Mouse (Mus musculus) cerebellum, postnatal 25 days (tissue): ENCODE results near the gene Arhgap25.
A peak's percentile ranks its signal among the peaks of the same experiment; 100 is the strongest.
"Not testable (repeated sequence)": the region's sequence is repeated elsewhere in the genome, so short reads cannot be mapped to it uniquely, and the experiment has no call there.

Experiments used
- DNase-seq, 2 experiments: peaks; one replicate each; pipeline ENCODE4 v3.0.0; 2021; ENCODE audit warnings: mixed read lengths in 2 of 2

Gene Arhgap25

DNA sequence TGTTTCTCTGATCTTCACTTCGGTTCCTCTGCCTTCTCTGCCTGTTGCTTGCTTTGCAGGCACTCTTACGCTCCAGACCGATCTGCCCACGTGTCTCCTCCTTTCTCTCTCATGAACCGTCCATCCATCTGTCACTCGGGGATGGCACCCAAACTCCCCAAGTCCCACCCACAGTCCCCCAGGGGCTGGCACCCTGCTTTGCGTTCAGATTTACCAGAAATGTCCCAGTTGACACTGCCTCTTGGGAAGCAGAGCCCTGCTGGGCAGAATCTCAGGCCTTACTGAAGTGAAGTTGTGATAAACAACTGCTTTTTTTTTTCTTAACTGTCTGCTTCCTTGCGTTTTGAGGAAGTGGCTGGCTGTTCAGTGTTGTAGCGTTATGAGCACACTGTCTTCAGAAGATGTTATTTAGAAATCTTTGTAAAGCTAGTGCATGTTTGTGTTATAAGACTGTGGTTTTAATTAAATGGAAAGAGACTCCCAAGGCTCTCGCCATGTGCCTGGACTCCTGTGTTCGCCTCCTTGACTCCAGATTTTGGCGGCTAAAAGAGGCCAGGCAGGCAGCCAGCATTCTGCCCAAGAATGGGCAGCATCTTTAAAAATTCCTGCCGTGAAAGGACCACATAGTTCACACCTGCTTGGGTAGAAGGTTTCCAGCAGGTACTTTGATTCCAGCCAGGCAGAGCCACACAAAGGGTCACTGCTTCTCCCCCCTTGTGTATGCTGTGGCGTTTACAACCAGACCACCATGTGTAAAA is at the start of gene Arhgap25:
Gene Arhgap25, minus strand, starts transcription at position 307 of the 758 bp plus-strand sequence.
- DNase-seq: peak in 1 of 2 experiments; percentile 42

DNA sequence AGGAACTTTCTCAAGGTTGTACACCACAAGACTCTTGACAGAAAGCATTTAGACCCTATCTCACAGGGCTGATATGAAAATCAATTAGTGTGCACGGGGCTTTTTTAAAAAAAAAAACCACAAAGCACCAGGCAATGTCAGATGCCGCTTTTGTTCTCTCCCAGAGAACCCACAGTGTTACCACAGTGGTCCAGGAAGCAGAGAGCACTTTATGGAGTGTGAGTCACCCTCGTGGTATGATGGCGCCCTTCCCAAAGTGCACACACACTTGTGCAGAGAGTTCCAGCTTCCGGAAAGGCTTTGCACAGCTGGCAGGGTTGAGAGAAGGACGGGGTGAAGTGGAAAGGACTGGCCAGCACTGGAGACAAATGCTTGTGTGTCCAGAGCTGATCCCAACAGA is 49.4 kb upstream of the Arhgap25 start:
- DNase-seq: no peak

DNA sequence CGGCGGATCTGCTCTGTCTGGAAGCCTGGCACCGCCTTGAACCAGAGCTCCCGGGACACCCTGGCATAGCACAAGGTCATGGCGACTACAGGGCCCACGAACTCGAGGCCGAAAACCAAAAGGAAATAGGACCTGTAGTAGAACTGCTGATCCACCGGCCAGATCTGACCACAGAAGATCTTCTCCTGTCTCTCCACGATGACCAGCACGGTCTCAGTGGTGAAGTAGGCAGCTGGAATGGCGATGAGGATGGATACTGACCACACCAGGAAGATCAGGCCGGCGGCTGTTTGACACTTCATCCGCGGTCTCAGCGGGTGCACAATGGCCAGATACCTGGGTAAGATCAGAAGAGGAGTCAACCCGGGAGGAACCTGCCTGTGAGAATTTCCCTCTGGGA is 48.5 kb upstream of the Arhgap25 start:
- no peak for DNase-seq

DNA sequence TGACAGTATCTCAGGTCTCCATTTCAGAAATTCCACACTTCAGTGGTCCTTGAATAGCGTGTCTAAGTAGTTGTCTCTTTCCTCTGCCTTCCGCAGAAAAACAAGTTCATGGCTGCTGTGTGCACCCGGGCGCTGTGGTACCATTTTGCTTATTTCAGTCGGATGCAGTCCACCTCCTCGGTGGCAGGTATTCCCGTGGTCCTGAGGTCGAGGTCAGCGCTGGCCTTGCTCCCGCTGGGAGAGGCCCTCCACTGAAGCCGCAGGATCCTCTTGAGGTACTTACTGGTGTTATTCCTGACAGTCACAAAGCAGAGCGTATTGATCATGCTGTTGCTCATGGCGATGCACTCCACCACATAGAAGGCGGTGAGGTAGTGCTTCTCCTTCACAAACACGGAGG is 48.0 kb upstream of the Arhgap25 start:
- no peak for DNase-seq

DNA sequence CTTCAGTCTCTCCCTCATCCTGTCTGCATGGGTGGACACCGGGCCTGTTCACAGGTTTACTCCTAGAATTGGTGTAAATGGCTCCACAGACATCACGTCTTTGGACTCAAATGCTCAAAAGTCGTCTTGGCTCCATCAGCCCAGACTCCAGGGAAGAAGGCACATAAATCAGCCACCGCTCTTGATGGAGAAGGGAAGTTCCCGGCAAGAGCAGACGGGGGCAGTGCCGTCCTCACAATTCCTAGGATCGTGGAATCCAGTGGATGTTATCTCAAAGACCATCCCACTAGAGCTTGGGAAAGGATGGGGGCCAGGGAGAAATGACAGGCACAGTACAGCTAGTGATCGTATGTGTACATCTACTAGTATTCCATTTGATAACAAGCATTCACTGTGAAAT is 45.2 kb upstream of the Arhgap25 start:
- DNase-seq: peak in 1 of 2 experiments; percentile 19

DNA sequence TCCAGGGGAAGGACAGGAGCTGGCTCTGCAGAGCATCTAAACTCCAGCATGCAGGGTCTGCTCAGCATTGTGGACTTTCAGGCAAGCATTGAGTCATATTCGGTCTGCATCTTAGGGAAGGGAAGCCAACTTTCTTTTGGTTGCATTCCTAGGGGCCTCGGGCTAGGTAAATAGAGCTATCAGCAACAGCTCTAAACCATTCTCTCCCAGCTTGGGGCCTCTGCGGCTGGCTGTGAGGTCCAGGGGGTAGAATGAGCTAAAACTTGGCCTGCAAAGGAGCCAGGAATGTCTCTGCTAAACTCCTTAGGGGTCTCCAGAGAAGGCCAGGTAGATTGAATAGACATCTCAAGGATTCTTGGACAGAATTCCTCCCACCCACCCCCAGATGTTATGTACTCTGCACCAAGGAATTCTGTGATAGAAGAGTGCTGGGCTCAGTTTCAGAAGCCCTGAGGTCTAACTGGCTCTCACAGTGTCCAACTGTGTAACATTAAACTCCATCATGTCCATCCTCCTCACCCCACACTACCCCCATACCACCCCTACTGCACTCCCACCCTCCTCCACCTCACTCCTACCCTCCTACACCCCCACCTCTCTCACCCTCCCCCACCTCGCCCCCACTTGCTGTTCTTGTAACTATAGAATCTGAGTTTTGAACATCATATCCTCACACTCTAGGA is 43.7 kb upstream of the Arhgap25 start:
- no peak for DNase-seq

DNA sequence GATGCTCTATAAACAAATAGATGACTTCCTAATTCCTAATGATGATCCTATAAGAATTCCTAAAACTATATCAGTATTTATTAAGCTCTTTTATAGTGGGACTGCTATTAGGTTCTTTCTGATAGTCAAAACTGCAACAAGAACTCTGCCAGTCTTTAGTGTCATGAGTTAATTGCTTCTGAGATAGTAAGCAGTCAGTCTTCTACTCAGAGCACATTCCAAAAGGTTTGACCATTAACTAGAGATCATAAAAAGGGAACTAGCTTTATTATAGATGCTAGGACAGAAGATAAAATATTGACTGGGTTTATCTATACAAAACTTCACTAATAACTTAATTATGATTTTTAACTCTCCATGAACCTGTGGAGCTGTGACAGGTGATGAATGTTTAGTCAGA is 38.8 kb upstream of the Arhgap25 start:
- not testable (repeated sequence) for DNase-seq

DNA sequence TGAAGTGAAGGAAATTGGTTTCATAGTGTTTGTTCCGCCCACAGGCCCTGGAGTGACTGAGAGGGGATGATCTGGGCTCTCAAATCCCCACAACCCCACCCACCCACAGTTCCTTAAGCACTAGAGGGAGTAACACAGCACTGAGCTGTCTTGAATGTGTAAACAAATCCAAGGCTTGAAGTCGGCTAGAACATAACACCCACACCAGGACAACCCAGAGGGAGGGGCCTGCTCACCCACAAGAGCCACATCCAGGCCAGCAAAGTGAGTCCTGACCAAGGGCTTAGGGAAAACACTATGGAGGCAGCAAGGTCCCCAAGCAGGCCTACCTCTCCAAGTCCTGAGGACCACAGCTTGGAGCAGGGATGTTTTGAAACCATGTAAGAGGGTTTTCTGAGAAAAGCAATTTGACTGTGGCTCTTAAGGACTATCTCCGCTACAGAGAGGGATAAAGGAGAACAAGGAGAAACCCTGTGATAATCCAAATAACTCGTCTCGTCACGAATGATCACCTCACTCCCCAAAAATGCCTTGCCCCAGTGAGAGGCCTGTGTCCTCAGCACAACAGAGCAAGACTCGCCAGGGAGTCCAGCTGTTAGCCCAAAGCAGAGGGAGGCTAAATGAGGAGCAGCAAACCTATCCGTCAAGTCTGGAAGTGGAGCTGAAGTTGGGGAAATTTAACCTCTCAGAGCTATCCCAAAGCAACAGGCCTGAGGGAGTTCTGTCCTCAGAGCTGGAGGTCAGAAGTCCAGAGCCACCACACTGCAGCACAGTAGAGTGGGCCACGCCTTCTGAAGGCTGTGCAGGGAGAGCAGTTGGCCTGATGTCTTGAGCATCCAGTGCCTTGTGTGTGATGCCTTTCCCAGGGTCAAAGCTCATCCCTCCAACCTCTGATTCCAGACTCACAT is 34.9 kb upstream of the Arhgap25 start:
- DNase-seq: no peak

DNA sequence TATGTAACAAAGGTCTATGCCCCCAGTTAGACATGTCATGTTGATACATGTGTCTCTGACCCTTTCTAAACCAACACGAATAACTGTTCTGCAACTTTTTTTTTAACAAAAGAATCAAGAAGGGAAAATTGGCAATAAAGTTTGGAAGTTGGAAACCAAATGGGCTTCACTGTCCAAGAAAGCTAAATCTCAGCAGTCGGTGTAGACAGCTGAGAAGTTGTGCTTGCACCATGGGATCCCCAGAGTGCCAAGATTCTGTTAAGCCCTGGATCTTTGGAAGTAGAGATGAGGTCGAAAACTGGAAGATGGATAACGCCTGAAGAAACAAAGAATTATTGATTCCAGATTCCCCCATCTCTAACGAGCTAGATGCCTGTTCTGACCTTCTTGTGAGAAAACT is 32.1 kb upstream of the Arhgap25 start:
- no peak for DNase-seq

DNA sequence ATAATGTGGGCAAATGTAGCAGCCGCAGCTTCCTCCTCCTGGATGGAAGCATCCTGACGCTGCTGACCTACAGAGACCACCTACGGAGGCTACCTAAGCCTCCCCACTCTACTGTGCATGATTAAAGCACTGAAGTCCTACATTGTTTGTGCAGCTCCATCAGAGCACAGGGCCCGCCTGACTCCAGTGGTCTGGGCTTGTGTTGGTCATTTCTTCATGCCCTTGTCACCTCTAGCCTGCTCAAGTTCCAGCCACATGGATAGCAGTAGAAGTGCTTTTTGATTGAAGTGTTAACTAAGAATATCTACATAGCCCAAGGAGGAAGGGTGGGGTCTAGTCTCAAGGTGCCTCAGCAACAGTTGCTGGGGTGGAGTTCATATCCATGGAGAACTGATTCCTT is 31.3 kb upstream of the Arhgap25 start:
- no peak for DNase-seq

DNA sequence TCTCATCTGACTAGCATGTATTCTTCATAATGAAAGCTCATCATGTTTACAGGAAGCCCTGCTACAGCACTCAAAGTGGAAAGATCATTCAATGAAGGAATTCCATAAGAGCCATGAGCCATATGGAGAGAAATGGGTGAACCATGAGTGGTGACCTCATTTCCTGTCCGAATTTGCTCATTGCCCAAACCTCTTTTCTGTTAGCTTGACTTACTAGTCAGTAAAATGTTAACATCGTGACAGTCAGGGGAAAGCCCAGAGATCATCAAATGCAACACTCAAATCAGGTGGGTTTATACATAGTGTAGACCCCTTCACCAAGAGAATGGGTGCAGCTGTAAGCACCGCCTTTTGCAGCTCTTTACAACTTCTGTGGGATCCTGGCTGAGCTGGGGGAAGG is 20.7 kb upstream of the Arhgap25 start:
- no peak for DNase-seq

DNA sequence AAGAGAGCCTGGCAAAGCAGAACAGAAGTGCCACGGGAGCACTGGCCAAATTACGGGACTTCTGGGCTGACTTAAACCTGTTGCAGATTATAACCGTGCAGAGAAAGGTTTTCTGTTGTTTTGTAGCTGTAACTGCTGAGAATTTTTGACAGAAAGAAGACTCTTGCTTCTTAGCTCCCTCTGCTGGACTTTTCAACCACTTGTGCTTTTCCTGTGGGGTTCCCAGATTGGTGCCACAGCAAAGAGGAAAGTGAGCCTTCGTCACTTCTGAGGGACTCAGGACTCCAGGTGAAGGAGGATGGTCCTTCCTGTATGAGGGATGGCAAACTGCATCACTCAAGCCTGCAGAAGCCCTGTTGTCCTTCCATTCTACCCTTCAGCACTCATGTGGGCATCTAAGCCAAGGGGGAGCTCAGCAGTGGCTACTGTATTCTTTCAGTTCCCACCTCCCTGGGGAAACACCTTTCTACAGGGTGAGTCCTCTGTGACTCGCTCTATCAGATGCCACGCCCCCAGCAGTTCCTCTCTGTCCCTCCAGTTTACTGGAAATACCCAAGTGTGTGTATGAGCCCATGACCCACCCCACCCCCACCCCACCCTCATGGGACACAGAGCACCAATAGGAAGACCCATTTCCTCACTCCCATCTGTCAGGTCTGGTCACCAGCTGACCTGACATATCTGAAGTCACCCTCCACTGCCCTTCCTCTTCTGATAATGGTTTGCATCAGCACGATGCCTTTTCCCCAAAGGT is 19.2 kb upstream of the Arhgap25 start:
- DNase-seq: no peak

DNA sequence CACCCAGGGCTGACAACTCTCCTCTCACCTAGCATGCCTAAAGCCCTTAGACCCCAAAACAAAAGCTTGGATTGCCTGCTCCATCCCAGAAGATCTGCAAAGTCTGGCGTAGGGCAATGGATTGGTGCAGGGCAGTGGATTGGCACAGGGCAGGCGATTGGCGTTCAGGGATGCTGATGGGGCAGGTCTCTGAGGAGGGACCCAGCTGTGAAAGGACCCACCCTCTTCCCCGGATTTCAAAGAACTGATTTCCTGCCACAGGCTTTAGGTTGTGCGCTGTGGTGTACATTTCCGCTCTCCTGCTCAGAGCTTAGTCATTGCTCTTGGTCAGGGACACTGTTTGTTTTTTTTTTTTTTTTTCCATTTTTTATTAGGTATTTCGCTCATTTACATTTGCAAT is 14.8 kb upstream of the Arhgap25 start:
- DNase-seq: no peak

DNA sequence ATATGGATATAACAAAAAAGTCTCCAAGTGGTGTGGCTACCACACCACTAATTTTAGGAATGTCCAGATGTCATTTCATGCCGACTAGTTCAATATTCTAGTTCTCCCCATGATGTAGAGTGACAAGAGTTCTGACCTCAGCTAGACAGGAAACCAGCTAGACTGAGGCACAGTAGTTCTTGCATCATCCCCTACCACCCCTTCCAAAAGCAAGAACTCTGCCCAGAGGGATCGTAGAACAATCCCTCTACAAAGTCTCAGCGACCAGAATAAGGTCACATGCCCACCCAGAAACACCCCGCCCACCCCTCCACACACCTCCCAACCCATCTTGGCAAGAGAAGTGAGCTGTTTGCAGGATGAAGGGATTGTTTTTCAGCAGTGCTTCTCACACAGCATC is 14.4 kb upstream of the Arhgap25 start:
- no peak for DNase-seq

DNA sequence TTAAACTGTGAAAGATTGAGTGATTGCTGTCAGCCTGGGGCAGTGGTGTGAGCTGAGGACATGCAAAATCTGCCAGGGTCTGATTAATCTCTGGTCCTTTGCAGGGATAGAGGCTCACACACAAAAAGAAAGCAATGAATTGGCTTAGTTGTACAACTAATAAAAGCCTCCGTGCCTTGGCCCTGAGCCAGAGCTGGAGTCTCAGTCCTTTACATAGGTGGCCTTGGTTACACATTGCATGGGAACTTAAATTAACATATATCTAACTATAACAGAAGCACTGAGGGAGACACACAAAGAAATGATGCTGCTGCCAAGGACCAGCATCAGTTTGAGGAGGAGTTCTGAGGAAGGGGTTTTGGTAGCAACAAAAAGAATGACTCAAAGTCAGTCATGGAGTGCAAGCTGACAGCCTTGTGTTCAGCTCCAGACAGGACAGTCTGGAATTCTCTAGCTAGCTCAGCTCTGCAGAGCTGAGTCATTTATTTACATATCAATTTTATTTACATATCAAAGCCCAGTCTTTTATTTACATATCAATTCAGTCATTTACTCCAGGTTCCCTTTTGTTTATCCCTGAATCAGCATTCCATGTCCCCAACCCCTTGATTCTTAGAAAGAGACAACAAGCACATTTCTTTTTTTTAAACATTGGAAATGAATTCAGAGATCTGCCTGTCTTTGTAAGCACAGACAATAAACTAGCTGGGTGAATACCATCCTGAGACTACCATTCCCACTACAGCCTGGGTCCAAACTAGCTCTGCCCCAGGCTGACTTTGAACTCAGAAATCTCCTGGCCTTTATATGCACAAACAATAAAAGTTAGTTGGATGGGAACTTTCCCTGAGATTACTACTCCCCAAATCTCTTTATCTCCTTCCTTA is 12.5 kb upstream of the Arhgap25 start:
- DNase-seq: peak in 1 of 2 experiments; percentile 12

DNA sequence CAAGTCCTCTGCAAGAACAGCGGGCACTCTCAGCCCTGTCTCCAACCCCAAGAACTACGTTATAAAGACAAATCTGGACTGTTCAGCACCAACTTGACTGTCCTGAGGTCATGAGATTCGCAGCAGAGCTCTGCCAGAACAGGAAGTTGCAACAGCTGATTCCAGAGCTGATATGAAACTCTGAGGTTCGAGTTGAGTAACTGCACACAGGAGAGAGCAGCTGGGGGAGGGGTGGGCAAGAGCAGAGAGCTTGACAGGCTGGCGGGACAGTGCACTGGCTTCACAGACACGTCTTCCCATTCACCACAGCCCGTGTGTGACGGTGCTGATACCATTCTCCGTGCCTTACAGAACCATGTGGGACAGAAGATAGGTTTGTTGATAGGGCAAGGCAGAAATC is 9.0 kb upstream of the Arhgap25 start:
- DNase-seq: no peak

DNA sequence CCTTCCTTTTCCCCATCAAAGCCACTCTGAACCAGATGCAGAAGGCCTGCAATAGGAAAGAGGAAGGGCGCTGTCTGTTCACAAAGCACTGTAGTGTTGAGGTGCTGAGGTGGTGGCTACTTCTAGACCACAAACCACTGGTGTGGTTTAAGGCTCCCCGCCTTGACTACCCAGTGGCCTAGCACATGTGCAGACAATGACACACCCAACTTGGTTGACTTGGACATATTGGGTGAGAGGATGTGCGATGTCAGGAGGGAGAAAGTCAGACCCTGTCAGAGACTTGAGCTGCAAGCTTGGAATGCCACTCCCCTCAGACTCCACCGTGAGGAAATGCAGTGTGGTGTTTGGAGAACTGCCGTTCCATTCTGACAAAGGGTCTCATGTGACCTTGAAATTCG is 8.1 kb upstream of the Arhgap25 start:
- no peak for DNase-seq

DNA sequence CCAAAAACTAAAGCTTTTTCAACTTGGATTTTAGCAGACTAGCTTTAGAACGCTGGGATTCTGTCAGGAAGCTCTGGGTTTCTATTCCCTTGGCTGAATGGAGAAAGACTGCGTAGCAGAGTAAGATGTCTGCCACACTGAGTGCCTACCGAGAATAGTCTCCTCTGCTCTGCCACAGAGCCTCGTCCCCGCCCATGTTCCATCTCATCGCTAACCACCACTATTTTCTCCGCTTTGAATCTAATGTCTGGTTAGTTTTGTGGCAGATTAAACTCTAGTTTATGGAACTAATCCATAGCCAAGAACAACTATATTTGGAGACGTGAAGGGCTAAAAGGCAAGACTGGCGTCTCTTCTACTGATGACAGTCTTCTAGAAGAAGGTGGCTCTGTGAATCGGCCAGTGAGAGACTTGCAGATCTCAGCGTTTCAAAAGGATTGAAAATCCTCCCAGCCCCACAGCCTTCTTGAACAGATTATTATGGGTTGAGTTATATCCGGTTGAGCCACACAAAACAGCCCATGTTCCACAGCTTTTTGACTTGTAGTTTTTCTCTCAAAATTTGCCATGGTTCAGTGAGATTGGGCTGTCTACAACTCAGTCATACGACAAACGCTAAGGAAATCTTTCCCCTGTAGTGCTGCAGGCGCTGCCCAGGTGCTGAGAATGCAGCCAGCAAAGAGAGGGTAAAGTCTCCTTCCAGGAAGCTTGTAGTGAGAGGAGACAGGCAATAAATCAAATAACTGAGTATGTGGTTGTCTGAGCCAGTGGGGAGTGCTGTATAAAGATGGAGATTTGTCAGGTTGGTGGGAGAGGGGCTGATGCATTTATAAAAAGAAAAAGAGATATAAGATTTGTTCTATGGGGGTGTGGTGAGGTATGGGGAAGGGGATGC is 5.6 kb upstream of the Arhgap25 start:
- DNase-seq: no peak

DNA sequence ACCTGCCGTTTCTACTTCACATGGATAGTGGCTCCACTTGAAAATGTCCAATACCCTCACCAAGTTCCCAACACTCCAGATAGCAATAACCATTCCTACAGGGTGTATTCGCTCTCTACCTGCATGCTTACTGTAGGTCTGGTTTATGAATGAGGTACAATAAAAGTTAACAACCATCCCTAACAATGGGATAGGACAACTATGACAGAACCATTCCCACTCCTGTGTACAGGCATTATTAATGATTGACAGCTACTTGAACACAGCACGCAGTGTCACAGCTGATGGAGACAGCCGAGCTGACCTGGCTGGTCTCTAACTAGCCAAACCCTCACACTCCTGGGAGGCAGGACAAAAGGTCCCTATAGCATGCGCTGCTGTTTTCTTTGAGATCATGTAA is 4.6 kb upstream of the Arhgap25 start:
- DNase-seq: no peak

DNA sequence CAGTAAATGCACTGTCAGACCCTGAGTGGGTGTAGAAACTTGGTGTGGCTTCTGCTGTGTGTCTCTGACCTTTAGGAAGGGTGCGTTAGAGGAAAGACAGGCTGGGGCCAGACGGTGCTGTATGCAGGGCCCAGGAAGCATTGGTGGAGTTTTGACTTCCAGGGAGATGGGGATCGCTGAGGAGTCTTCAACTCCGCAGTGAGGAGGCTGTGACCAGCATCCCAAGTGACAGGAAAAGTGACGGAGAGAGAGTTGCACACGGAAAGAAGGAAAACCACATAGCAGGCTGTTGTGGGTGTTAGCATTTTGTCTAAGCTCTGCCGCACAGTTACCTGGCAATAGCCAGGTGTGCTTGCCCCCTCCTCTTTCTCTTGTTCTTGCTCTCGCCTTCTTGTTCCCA is 3.2 kb upstream of the Arhgap25 start:
- no peak for DNase-seq

DNA sequence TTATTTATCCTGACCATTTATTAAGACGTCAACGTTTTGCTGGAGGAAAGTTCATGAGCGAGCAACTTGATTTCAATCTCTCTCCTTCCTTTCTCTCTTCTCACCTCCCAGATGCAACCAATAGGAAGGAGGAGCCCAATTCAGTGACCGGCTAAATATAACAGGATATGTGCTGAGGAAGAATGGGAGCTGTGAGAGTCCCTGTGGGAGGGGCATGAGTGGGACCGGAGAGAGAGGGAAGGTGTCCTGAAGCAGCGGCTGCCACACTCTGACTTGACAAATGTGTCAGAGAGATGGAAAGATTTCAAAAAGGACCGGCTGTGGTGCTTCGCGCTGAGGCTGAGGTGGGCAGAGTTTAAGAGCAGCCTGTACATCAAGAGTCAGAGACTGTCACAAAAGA is 2.6 kb upstream of the Arhgap25 start:
- DNase-seq: no peak
